Mouse (Mus musculus): Measurements from ENCODE around the gene Cldn6. TPM values are rescaled to one million over a fixed set of nuclear protein-coding genes. Genes with fewer than 3 reads are reported as not detected.

Cldn6 gene
- polyA plus RNA-seq, 1 experiment = 0.18 TPM

DNA sequence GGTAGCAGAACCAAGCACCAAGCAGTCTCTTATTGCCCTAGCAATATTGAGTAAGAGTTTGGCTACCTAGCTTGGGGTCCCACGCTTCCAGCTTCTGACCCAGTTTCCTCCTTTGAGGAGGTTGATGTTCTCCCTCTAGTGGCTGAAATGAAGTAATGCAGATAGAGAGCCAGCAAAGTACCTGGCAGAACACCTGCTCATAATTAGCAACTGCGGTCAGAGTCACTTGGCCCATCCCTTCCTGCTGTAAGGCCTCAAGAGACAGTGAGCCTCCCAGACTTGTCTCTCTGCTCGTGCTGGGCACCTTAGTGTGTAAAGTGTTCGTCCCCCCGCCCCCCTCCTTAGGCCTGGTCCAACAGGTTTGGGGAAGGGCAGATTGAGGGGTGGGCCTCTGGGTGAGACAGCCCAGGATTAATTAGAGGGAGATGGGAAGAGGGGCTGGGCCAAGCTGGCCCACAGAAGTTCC lies 14.5 kb upstream of the Cldn6 start:
- TF ChIP-seq POLR2A (IDR thresholded peaks at IDR 0.05; ENCODE audit: low read depth, low read length) = no peak
- peak; percentile 35; the same call in 1 of the 2 replicates for TF ChIP-seq CTCF (IDR thresholded peaks at IDR 0.05; ENCODE audit: extremely low read depth, insufficient read depth, insufficient read length, insufficient replicate concordance)
- Histone ChIP-seq H3K27ac (ENCODE audit: insufficient read depth, low read length) (no peak overlapping the region), H3K4me3 (ENCODE audit: extremely low read depth, insufficient read depth, insufficient read length) (no peak overlapping the region), H3K4me1 (ENCODE audit: control insufficient read depth, insufficient read depth, insufficient read length) (peaks cover 10% of the 10 kb centered on the region; the same call in 1 of the 2 replicates), H3K36me3 (ENCODE audit: control insufficient read depth, insufficient read depth, low read length) (peaks cover 10% of the 10 kb centered on the region), H3K27me3 (ENCODE audit: control insufficient read depth, insufficient read depth, low read length) (peaks cover 3% of the 10 kb centered on the region)
- DNase-seq (ENCODE audit: low read depth in 1 of 2, low spot score in 2 of 2) = no peak
- WGBS = 31% methylated on average over 5 of the region's 5 CpGs

DNA sequence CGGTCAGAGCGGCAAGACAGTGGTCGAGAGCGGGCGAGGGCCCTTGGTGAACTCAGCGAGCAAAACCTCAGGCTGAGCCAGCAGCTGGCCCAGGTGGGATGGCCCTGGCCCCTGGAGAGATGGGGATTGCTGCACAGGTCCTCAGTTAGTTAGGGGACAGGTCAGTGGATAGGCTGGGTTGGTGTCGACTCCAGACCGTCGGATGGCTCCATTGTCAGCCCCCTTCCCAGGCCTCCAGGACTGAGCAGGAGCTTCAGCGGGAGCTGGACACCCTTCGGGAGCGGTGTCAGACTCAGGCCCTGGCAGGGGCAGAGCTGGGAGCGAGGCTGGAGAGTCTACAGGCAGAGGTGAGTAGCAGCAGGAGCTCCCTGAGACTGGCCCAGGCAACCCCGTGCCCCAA lies 13.5 kb upstream of the Cldn6 start:
- TF ChIP-seq CTCF (IDR thresholded peaks at IDR 0.05; ENCODE audit: extremely low read depth, insufficient read depth, insufficient read length, insufficient replicate concordance) = no peak
- no peak for TF ChIP-seq POLR2A (IDR thresholded peaks at IDR 0.05; ENCODE audit: low read depth, low read length)
- H3K27me3 ChIP-seq (ENCODE audit: control insufficient read depth, insufficient read depth, low read length) = peaks cover under 1% of the 10 kb centered on the region; the same call in 1 of the 2 replicates
- no peak overlapping the region for H3K4me3 ChIP-seq (ENCODE audit: extremely low read depth, insufficient read depth, insufficient read length)
- 91% methylated on average over 14 of the region's 14 CpGs for WGBS
- no peak overlapping the region for H3K27ac ChIP-seq (ENCODE audit: insufficient read depth, low read length)
- peaks cover 7% of the 10 kb centered on the region; the same call in 1 of the 2 replicates for H3K4me1 ChIP-seq (ENCODE audit: control insufficient read depth, insufficient read depth, insufficient read length)
- no peak for DNase-seq (ENCODE audit: low read depth in 1 of 2, low spot score in 2 of 2)
- peaks cover 15% of the 10 kb centered on the region for H3K36me3 ChIP-seq (ENCODE audit: control insufficient read depth, insufficient read depth, low read length)

DNA sequence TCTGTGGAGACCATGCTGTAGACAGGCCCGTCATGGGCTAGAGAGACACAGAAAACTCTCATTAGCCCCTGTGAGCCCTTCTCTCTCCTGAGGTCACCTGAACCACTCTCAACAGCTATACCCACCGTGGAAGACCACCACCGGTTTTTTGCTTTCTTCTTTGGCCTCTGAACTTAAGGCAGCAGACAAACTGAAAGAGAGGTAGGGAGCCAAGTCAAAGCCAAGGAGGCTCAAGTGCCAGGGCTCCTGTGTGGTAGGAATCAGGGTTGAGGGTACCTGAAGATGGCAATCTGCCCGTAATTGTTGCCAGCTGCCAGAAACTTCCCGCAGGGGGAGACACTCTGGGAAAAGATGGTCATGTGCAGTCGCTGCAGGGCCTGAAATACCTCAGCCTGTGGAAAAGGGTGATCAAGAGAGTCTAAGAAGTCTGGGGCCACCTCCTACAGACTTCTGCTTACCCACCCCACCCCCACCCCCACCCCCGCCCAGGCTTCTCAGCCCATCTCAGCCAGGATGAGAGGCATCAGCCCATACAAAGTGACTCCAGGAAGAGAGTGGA lies 8.5 kb upstream of the Cldn6 start:
- TF ChIP-seq CTCF (IDR thresholded peaks at IDR 0.05; ENCODE audit: extremely low read depth, insufficient read depth, insufficient read length, insufficient replicate concordance) (no peak), POLR2A (IDR thresholded peaks at IDR 0.05; ENCODE audit: low read depth, low read length) (no peak)
- Histone ChIP-seq H3K27me3 (ENCODE audit: control insufficient read depth, insufficient read depth, low read length) (no peaks in the 10 kb centered on the region), H3K27ac (ENCODE audit: insufficient read depth, low read length) (no peak overlapping the region), H3K36me3 (ENCODE audit: control insufficient read depth, insufficient read depth, low read length) (peaks cover 15% of the 10 kb centered on the region), H3K4me3 (ENCODE audit: extremely low read depth, insufficient read depth, insufficient read length) (no peak overlapping the region), H3K4me1 (ENCODE audit: control insufficient read depth, insufficient read depth, insufficient read length) (peaks cover 5% of the 10 kb centered on the region; the same call in 1 of the 2 replicates)
- 91% methylated on average over 7 of the region's 7 CpGs for WGBS
- DNase-seq (ENCODE audit: low read depth in 1 of 2, low spot score in 2 of 2) = no peak

DNA sequence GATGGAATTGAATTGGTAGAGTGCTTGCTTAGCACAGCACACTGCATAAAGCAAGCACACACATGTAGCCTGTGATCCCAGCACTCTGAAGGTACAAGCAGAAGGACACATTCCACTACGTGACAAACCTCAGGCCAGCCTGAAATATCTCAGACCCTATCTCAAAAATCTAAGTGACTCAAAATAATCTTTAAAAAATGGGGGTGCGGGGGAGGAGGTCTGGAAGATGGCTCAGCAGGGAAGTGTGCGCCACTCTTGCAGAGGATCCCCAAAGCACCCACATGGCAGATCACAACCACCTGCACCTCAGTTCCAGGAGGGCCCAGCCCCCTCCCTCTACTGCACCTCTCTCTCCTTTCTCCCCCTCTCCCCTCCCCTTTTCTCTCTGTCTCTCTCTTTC lies 7.5 kb upstream of the Cldn6 start:
- peaks cover 11% of the 10 kb centered on the region for H3K4me1 ChIP-seq (ENCODE audit: control insufficient read depth, insufficient read depth, insufficient read length)
- H3K4me3 ChIP-seq (ENCODE audit: extremely low read depth, insufficient read depth, insufficient read length) = no peak overlapping the region
- TF ChIP-seq POLR2A (IDR thresholded peaks at IDR 0.05; ENCODE audit: low read depth, low read length) = no peak
- TF ChIP-seq CTCF (IDR thresholded peaks at IDR 0.05; ENCODE audit: extremely low read depth, insufficient read depth, insufficient read length, insufficient replicate concordance) = no peak
- 83% methylated on average over 3 of the region's 3 CpGs for WGBS
- peaks cover 15% of the 10 kb centered on the region for H3K36me3 ChIP-seq (ENCODE audit: control insufficient read depth, insufficient read depth, low read length)
- H3K27me3 ChIP-seq (ENCODE audit: control insufficient read depth, insufficient read depth, low read length) = no peaks in the 10 kb centered on the region
- no peak overlapping the region for H3K27ac ChIP-seq (ENCODE audit: insufficient read depth, low read length)
- no peak for DNase-seq (ENCODE audit: low read depth in 1 of 2, low spot score in 2 of 2)

DNA sequence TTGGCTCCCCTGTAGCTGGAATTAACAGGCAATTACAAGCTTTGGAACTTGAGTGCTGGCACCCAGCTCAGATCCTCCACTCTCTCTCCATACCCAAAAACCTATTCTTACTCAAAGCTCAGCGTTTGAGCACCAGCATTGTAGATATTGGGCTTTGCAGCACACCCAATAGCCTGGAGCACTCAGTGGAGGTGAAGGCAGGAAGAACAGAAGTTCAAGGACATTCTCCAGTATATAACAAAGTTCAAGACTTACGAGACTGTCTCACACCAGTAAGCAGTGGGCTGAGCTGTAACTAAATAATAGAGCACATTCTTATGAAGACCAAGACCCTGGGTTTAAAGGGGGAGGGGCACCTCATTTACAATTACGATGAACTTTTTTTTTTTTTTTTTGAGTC lies 6.3 kb upstream of the Cldn6 start:
- no peak overlapping the region for H3K4me3 ChIP-seq (ENCODE audit: extremely low read depth, insufficient read depth, insufficient read length)
- no peak for DNase-seq (ENCODE audit: low read depth in 1 of 2, low spot score in 2 of 2)
- TF ChIP-seq CTCF (IDR thresholded peaks at IDR 0.05; ENCODE audit: extremely low read depth, insufficient read depth, insufficient read length, insufficient replicate concordance) (no peak), POLR2A (IDR thresholded peaks at IDR 0.05; ENCODE audit: low read depth, low read length) (no peak)
- peaks cover 13% of the 10 kb centered on the region for H3K4me1 ChIP-seq (ENCODE audit: control insufficient read depth, insufficient read depth, insufficient read length)
- WGBS = 68% methylated on average over 3 of the region's 3 CpGs
- H3K36me3 ChIP-seq (ENCODE audit: control insufficient read depth, insufficient read depth, low read length) = peaks cover 15% of the 10 kb centered on the region
- H3K27me3 ChIP-seq (ENCODE audit: control insufficient read depth, insufficient read depth, low read length) = no peaks in the 10 kb centered on the region
- H3K27ac ChIP-seq (ENCODE audit: insufficient read depth, low read length) = no peak overlapping the region

DNA sequence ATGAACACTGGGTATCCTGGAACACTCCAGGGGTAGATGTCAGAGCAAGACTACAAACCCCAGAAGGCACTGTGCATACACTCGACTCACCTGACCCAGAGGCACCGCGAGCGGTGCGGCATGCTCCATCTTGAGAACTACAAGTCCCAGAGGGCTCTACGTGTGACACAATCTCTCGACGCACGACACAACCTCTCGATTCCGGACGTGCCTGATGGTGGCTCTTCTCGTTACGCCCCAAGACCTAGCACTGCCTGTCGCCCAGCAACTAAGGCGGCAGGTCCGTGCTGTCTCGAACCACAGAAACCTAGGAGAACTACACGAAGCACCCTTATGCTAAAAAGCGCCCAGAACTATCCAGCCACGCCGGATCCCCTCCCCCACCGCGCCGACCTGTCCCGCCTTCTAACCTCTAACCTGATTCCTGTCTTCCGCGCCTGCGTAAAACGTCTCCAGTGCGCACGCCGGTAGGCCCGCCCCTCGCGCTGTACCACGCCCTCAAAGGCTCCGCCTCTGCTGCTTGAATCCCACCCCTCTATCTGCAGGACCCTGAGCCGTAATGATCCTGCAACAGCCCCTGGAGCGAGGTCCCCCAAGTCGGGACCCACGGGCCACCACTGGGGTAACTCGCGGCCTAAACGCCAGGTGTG lies 5.5 kb upstream of the Cldn6 start, which contains the start of the genes Hcfc1r1 and Thoc6:
Hcfc1r1 (plus strand) TSS at position 173 of the 650 bp plus-strand sequence.
Thoc6 (minus strand) TSS at position 459 of the 650 bp plus-strand sequence.
- H3K27ac ChIP-seq (ENCODE audit: insufficient read depth, low read length) = peak within 1 kb of the TSS; percentile 96
- peak within 1 kb of the TSS; percentile 84 for H3K4me3 ChIP-seq (ENCODE audit: extremely low read depth, insufficient read depth, insufficient read length)
- DNase-seq (ENCODE audit: low read depth in 1 of 2, low spot score in 2 of 2) = peak; percentile 88 to 94
- no peaks in the 10 kb centered on the region for H3K27me3 ChIP-seq (ENCODE audit: control insufficient read depth, insufficient read depth, low read length)
- peaks cover 12% of the 10 kb centered on the region for H3K36me3 ChIP-seq (ENCODE audit: control insufficient read depth, insufficient read depth, low read length)
- WGBS = under 1% methylated on average over 45 of the region's 45 CpGs
- peaks cover 13% of the 10 kb centered on the region for H3K4me1 ChIP-seq (ENCODE audit: control insufficient read depth, insufficient read depth, insufficient read length)
- TF ChIP-seq POLR2A (IDR thresholded peaks at IDR 0.05; ENCODE audit: low read depth, low read length) (peak; percentile 40), CTCF (IDR thresholded peaks at IDR 0.05; ENCODE audit: extremely low read depth, insufficient read depth, insufficient read length, insufficient replicate concordance) (no peak)

Measured in spleen, adult 2 months (tissue).